Mouse (Mus musculus) telencephalon, adult 2 months (tissue): ENCODE measurements at regions not wholly inside any gene's neighbourhood (a gene's known extent, or its start where the extent isn't known, plus 50 kb on each side); places are given as distances from the start of the nearest gene placed in this dataset.
A peak's percentile ranks its signal among the peaks of the same experiment; 100 is the strongest.

Experiments used
- DNase-seq: peaks from one replicate; pipeline ENCODE4 v3.0.0-alpha.2; 2011; ENCODE audit warnings: low read depth, low spot score

DNA sequence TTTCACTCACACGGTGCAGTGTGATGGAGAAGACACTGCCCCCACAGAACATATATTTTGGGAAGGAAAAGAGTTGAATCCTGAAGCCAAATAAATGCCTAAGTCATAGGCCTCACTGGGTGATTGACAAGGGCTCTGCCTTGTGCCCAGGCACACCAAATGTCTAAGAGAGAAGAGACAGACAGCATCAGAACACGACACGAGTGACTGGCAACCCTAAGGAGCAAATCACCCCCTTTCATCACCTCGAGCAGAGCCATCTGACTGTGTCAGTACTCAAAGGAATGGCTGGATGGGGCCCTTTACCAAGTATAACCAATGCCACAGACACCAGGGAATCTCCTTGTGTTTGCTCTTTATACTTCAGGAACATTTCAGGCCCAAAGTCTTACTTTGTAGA is 815.6 kb downstream of the Car8 start:
- no peak for DNase-seq

DNA sequence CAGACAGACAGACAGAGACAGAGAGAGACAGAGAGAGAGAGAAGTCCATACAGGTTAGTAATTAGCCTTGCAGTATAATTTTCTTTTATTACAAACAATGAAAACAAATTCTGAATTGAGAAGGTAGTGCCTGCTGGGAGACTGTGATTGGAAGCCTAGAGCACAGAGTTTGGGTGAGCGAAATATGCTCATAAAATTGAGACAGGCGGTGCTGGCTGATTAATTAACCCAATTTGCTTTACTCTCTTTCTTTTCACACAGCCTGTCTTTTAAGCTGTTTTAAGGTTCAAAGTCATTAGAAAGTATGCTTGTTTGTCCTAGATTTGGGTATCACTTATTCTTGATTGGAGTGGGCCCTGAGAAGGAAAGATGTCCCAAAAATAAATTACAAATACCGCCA is 816.1 kb downstream of the Car8 start:
- no peak for DNase-seq

DNA sequence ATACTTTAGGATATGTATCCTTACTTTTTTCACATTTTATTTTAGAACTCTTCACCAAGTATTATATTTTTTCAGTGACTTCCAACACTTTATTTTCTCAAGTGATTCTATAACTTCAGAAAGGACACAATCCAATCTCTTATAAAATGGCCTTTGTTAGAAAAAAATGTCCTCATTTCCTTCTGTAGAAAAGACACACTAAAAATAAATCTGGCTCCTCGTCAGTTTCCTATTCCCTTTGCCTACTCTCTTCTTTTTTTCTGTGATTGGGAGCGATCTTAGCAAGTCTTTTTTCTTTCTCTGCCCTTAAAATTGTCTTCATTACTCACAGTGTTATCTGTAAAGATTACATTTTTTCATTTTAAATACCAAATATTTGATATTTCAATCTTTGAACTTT is 824.5 kb downstream of the Car8 start:
- peak; percentile 45 for DNase-seq

DNA sequence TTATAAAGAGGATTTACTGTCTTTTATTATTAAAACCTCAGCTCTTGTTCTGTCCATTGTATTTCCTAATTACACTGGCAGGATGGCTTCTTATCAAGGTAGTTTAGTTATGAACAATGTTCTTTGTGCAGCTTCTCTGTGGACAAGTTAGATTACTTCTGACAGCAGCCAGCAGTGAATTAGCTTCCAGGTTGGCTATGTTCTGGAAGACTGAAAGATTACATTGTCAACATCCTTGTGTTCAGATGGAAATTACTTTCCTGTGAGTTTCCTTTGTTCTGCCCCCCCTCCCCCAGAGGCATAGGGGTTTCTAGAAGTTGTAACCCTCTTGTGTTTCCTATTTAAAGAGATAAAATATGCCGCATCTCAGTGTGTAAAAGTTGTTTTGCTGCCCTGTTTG is 846.1 kb downstream of the Car8 start:
- no peak for DNase-seq

DNA sequence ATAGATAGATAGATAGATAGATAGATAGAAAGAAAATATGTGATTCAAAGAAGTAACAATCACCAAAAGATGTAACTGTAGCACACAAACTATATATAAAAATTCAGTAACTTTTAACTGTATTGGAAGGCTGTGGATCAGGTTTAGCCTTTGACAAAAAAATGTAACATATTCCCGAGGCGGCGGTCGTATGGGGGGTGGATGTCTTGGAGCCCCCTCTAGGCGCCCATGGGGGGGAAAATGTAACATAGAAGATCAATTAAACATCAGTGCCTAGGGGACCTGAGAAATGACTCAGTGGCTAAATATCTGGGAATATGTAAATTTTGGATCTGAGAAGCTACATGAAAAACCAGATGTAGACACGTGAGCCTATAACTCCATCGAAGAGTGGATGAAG is 847.2 kb downstream of the Car8 start:
- DNase-seq: no peak

DNA sequence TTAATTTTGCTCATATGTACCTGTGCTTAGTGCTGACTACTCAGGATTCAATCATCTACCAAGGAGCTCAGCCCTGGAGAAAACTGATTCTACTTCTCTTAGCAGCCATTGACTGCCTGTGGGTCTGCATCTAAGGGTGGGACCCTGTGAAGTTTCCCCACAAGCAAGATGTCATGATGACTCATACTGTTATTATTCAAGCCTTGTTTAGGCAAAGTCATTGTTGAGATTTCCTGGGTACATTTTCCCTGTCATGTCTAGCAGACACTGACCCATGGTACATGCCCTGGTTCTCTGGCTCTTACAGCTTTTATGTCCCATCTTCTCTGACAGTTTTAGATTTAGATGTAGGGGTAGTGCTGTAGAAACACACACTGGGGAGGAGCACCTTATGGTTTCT is 853.8 kb downstream of the Car8 start:
- DNase-seq: no peak

DNA sequence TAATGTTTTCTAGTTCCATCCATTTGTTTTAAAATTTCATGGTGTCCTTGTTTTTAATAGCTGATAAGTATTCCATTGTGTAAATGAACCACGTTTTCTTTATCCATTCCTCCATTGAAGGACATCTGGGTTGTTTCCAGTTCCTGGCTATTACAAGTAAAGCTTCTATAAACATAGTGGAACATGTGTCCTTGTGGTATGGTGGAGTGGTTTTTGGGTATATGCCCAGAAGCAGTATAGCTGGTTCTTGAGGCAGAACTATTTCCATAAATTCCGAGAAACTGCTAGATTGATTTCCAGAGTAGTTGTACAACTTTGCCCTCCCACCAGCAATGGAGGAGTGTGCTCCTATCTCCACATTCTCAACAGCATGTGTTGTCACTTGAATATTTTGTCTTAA is 858.8 kb downstream of the Car8 start:
- peak; percentile 19 for DNase-seq

DNA sequence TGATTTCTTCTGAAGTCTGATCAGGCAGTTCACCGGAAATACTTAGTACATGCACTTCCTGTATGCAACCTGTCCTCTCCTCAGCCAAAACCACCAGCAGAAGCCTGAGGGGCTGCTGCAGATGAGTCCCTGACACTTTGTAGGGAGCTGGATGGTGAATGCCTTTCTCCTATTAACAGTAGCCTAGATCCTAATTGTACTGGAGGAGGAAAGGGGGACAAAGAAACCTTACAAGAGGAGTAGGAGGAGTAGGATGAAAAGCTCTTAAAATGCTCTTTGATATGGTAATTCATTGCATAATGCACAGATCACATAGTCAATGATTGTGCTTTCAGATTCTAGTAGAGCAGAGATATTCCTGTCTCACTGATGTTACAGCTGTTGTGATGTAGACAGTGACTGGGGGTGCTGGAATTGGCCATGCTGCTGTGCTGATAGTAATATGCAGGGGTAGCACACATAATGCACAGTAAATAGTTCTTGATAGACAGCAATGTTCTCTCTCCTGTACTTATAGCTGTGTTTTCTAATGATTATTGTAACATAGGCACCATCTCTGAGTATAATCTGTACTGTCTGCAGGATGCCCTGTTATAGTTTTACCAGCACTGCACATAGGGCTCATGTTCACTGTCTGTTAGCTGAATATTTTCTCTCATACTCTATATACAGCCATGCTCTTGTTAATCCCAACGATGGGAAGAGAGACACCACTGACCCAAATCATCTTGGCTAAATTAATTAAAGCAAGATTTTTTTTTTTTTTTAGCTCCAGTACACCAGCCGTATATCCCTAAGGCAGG is 874.4 kb downstream of the Car8 start:
- no peak for DNase-seq

DNA sequence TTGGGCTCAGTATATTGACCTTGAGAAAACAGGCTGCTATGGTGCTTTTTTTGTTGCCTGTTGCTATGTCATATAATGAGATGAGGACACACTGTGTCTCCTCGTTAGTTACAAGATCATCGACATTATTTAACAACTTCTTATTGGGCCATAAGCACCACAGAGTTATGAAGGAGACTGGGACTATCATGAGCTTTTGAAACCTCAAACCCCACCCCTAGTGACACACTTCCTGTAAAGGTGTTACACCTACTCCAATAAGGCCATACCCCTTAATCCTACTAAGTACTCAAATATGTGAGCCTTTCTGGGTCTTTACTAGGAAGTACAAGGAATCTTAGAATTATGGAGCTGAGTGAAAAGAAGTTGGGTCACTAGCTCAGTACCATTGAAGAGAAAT is 875.3 kb downstream of the Car8 start:
- no peak for DNase-seq

DNA sequence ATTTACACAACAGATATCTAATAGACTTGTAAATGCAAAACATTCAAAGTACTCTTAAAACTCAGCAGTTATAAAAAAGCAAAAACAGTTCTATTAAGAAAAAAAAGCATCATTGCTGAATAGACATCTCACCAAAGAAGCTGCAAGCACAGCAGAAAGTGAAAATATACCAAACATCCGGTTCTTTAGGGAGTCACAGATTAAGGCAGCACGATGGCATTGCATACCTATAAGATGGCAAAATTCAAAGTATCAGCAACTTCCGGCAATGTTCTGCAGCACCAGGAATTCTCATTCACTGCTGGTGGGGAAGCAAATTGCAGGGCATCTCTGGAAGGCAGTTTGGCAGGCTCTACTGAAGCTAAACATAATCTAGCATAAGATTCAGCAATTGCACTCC is 882.6 kb downstream of the Car8 start:
- DNase-seq: no peak

DNA sequence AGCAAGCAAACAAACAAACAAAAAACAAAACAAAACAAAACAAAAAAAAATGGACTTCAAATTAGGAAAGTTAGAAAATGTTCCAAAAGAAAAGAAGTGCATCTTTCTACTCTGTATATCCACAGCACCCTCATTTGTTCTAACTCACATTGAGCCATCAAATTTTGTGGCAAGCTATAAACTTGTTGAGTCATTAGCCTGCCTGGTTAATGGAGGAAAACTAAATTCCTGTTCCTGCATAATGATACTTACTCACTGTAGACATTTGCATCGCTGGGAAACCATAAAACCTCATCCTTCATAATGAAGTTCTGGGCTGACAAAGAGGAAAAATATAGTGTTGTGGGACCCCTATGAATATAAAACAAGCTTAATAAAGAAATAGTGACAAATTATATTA is 891.5 kb downstream of the Car8 start:
- no peak for DNase-seq

DNA sequence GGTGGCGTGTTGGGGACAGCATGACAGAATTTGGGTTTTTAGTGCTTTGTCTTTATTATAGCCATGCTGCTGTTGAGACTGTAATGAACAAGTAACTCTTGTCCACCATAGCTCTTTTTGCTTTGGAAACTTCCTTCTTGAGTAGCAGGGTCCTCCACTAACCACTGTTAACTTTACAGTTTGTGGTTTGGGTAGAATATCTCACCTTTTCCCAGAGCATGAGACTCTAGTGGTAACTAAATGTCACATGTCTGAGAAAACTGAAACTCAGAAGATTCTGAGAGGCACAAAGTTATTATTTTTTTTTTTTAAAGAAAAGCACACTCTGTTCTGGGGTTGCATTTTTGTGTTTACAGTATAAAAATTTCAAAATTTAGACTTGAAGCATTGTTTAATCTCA is 897.7 kb downstream of the Car8 start:
- DNase-seq: no peak

DNA sequence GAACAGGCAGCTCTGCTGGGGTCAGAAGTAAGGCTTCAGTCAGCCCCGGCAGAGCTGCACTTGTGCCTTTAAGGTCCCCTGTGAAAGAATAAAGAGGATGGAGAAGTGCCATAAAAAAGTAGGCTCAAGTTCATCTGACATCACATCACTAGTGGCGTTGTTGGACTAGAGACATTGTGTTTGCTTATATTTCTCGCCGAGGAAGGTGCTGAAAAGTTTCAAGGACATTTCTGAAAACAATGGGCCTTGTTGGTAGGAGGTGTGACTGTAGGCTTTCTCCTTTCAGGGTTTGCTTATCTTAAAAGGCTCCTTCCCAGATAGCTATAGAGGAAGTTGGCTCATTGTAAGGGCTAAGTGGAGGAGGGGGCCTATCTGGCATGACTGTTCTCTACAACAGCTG is 924.6 kb downstream of the Car8 start:
- no peak for DNase-seq

DNA sequence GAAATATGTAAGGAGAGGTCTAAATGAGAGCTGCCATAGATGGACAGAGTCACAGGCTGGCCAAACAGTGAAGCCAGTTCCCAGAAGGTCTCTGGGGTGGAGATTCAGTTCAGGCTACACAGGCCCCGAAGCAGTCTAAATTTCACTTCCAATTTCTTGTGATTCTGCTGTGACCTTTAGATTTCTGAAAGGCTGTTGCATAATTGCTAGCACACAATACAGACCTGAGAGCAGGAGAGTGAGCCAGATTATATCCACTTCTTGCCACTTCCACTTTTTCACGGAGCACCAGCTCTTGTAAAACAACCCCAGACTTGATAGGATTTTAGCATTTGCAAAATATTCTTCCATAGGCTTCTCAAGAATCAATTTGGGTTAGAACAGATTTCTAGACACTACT is 925.6 kb downstream of the Car8 start:
- DNase-seq: no peak

DNA sequence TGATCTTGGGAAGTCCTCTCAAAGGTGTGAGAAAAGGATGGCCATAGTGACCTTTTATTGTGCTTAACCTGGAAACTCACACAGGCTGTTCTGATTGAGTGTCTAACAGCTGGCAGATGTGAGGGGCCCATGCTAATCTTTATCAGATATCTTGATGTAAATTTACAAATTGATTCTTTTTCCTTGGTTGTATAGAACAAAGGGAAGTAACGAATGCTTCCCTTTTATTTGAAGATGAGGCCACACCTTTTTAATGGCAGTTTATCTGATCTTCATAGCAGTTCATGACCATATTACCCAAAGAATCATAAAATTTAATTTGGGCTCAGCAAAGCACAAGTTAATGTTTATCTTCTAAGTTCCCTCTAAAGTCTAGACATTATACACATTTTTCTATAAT is 926.7 kb downstream of the Car8 start:
- DNase-seq: no peak

DNA sequence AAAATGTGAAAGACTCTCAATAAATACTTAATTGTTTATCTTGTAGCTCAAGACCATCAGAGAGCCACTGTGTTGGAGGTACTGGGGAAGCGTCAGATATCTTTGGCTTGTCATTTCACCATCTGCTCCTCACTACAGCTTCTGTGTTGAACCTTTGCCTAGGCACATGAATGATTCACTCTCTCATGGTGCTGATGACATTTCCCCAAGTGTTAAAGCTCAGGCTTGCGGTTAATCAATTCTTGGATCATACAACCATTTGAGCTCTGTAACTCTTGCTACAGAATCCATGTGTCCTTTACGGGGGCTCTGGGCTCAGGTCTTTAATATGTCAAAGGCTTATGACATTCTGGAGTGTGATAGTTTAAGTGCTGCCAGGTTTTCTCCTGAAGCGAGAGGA is 969.8 kb downstream of the Car8 start:
- DNase-seq: no peak

DNA sequence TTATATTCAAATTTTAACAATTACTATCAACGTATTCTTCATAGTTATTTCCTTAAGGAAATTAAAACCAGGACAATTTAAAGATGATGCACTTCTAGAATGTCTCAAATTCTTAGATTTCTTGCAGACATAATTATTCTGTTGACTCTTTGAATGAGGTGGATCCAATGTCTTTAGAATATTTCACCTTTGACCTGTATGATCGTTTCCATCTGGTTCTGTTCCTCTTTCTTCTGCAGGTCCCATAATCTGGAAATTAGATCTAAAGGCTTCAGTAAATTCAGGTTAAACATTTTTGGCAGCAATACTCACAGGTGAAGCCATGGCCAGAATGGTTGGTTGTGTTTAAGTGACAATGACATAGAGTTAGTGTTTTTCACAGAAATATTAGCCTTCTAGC is 982.4 kb downstream of the Car8 start:
- no peak for DNase-seq

DNA sequence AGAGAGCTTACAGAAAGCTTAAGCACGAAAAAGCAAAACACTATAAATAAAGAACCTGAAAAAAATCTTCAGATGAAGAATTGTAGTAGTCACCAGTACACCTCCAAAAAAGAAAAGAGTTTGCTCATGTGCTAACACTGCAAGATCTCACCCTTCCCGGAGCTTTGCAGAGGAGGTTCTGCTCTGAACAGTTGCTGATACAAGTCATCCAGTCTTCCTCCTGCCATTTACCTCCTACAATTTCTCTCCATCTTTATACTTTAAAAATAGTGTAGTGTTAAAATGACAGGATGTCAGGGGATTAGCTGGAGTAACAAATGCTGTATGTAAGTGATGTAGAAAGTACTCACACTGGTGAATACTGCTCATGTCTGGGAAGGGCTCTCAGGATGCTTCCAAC is 985.2 kb downstream of the Car8 start:
- DNase-seq: peak; percentile 70

DNA sequence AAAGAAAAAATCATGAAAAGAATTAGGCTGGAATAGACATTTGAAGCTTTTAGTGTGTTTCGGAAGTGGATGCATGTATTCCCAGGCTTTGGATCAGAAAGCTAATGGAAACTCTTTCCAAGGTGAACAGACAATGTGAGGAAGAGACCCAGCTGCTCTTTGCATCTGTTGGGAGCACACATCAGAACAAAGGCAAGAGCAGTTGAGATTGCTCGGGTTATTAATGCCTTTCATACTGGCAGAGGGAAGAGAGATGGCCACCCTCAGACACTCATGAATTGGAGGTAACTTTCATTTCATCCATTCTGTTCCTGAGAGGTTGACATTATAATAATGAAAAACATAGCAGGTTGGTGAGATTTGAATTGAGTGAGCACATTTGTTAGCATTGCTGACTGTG is 987.2 kb downstream of the Car8 start:
- no peak for DNase-seq

DNA sequence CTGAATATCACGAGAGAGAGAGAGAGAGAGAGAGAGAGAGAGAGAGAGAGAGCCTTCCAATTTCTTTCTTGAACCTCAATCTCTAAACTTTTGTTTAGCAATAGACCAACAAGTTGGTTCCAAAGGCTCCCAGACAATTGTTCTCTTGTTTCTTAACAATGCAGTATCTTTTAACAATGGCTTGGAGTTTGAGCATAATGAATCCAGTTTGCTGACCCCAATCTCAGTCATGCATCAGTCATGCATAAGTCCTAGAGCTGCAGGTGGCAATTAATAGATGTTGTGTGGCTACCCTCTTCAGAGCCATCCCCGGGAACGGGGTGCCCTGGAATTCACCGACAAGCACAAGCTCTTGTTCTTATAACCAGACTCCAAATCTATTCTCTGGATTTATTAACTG is 991.0 kb downstream of the Car8 start:
- DNase-seq: no peak

DNA sequence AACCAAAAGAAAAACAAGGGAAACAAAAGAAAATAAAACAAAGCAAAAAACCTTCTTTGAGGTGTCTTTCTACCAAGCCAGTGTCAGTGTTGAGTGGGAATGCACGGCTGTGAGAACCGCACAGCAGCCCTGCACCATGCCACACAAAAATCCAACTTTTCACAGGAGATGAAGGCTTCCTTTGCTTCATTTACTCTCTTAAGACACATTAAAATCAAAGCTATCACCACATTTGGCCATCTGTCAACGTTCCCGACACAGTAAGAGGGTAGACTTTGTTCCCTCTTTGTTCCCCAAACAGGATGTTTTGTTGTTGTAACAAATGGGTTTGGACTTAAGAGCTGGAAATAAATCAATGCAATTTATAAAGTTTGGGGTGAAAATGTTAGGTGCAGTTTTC is 991.6 kb downstream of the Car8 start:
- no peak for DNase-seq

DNA sequence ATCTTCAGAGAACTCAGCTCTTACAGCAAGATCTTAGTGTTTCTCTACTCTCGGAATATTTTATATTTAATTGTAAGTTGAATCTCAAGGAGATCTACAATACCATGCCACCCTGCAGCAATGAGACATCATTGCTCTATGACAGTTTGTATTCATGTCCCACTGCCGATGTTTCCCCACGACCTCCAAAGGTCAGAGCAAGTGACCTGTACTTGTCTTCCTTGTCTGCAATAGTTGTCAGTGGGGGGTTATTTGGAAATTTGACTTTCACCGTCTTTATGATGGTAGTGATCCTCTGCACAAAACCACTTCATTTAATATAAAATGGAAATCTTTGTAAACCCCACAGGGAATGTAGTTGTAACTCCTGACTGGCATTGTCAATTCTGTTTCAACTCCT is 992.0 kb downstream of the Car8 start:
- no peak for DNase-seq

DNA sequence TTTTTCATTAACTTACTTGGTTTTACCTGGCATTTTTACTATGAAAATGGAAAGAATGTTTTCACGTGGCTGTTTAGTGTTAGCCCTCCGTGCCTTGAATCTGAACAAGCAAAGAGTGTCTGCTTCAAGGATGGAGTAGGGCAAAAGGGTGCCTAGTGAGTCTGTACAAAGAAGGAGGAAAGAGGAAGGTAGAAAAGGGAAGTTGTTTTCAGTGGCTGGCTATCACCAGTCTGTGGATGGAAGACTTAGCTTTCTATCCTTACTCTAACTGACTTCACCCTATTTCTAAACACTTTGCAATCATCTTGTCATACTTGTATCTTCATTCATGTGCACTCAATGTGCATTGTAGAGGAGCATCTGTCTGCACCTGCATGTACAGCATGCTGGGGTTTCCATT is 993.2 kb downstream of the Car8 start:
- no peak for DNase-seq

DNA sequence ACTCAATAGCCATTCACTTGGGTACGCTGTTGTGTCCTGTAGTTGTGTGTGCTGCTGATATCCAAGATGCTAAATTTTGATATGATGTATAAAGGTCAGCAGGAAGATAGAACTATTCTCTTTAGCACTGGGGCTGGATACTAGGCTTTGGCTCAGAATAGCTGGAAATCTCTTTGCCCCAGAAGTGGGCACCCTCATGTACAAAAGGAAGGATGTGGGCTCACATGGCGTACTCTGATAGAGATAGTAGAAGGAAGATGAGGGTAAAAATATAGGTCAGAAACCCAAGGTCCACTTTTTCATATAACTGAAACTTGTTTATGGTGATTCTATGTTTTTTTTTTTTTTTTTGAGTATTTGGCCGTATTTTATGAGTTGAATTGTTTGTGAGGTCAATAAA is 1001.0 kb downstream of the Car8 start:
- DNase-seq: no peak
